Mouse (Mus musculus): ENCODE results near the gene Togaram2.

DNA sequence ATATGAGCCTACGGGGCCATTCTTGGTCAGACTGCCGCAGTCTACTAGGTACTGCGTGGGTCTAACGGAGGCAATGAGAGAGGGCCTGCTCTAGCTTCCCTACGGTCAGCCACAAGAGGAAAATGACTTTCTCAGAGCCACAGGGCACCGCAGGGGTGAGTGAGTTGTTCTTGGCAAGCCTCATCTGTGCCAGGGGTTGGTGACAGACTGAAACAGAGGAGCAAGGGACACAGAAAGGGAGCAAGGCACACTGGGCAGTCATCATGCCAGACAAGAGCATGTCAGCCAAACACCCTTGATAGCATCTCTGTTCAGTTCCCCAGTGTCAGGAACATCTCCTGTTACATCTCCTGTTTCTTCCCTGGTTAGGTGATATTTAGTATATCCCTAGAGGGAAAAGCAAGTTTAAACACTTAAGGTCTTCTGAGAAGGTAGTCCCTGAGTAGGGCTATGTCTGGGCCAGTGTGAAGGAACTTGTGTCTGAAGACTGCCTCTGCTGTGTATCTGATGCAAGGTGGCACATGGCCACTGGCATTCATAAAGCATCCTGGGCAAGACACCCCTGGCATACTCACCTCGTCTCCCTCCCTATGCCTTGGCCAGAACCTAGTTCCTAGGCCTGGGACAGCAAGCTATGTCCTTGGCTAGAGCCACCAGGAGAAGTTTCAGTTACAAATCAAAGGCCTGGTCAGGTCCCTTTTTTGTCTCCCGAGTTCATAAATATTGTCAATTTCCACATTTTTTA, 45.0 kb downstream of the Togaram2 start:
- TF ChIP-seq CTCF (IDR thresholded peaks at IDR 0.05; ENCODE audit: low read depth, low read length): no peak
- no peak for TF ChIP-seq POLR2A (IDR thresholded peaks at IDR 0.05; ENCODE audit: extremely low read depth, insufficient read depth, low read length)
